Mouse (Mus musculus): ENCODE measurements around the gene Ptgds. TPM values are rescaled to one million over a fixed set of nuclear protein-coding genes. Genes with fewer than 3 reads are reported as not detected.

The Ptgds gene
- polyA plus RNA-seq, 1 experiment from 2014 or later, result 843 TPM

GRCm38 (mm10) chr2:25497846-25498575, 28.2 kb upstream of the Ptgds start:
- WGBS, result 63% methylated on average over 6 of the region's 6 CpGs
- Histone ChIP-seq H3K27me3 (replicated peaks) (no peaks in the 10 kb centered on the region), H3K9me3 (no peaks in the 10 kb centered on the region), H3K9ac (no peak overlapping the region), H3K4me2 (no peak overlapping the region), H3K4me3 (no peak overlapping the region), H3K36me3 (replicated peaks) (no peaks in the 10 kb centered on the region), H3K27ac (no peak overlapping the region), H3K4me1 (peaks cover 20% of the 10 kb centered on the region)
- no peak for ATAC-seq (replicated peaks)

DNA sequence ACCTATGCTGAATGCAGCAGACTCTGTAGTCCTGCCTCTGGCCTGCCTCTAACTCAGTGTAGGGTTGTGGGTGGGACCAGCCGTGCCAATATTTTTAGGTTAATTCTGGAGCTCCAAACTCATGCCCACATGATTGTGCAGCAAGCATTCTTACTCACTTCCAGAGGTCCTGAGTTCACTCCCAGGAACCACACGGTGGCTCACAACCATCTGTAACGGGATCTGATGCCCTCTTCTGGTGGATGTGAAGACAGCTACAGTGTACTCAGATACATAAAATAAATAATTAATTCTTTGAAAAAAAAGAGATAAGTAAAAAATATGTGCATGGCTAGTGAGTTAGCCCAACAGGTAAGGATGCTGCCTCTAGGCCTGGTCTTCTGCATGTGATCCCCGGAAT, 26.6 kb upstream of the Ptgds start:
- no peaks in the 10 kb centered on the region for H3K36me3 ChIP-seq (replicated peaks)
- peaks cover 9% of the 10 kb centered on the region for H3K4me1 ChIP-seq
- ATAC-seq (replicated peaks), result no peak
- 45% methylated on average over 4 of the region's 4 CpGs for WGBS
- no peaks in the 10 kb centered on the region for H3K9me3 ChIP-seq
- H3K4me3 ChIP-seq, result no peak overlapping the region
- H3K27ac ChIP-seq, result no peak overlapping the region
- H3K9ac ChIP-seq, result no peak overlapping the region
- H3K4me2 ChIP-seq, result no peak overlapping the region
- no peaks in the 10 kb centered on the region for H3K27me3 ChIP-seq (replicated peaks)

DNA sequence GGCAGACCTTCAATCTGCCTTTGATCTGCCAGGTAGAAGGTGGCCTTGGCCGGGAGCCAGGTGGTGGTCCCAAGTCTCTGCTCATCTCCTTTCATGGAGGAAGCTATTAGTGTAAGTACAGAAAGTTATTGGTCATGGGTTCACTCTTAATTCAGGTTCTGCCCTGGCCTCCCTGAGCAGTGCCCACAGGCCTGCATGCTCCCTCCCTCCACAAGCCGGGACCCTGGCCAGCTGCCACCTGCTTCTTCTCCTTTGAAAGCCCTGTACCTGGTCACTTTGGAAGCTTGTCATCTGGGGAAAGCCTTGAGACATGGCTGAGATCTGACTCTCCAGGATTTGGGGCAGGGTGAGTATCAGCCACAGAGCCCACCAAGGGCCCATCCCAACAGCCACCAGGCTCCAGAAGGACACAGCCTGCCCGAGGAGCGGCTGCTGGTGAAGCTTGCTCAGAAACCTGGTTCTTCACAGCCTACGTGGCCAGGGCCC, 23.7 kb upstream of the Ptgds start, which contains the start of gene Lcn12:
Lcn12 (minus strand) TSS at position 436 of the 486 bp plus-strand sequence.
- 90% methylated on average over 5 of the region's 5 CpGs for WGBS
- Histone ChIP-seq H3K4me1 (no peaks in the 10 kb centered on the region), H3K4me3 (no peak within 1 kb of the TSS), H3K27me3 (replicated peaks) (no peaks in the 10 kb centered on the region), H3K36me3 (replicated peaks) (no peaks in the 10 kb centered on the region), H3K27ac (no peak within 1 kb of the TSS), H3K9me3 (no peaks in the 10 kb centered on the region), H3K4me2 (no peak within 1 kb of the TSS), H3K9ac (no peak within 1 kb of the TSS)
- ATAC-seq (replicated peaks), result no peak

- Histone ChIP-seq H3K27me3 (replicated peaks) (no peaks in the 10 kb centered on the region), H3K36me3 (replicated peaks) (no peaks in the 10 kb centered on the region), H3K9me3 (no peaks in the 10 kb centered on the region), H3K27ac (no peak overlapping the region), H3K9ac (no peak overlapping the region), H3K4me1 (no peaks in the 10 kb centered on the region), H3K4me3 (no peak overlapping the region), H3K4me2 (no peak overlapping the region)
- WGBS, result 90% methylated on average over 5 of the region's 5 CpGs
- no peak for ATAC-seq (replicated peaks)
Observed at GRCm38 (mm10) chr2:25492988-25493387, 23.1 kb upstream of the Ptgds start.

DNA sequence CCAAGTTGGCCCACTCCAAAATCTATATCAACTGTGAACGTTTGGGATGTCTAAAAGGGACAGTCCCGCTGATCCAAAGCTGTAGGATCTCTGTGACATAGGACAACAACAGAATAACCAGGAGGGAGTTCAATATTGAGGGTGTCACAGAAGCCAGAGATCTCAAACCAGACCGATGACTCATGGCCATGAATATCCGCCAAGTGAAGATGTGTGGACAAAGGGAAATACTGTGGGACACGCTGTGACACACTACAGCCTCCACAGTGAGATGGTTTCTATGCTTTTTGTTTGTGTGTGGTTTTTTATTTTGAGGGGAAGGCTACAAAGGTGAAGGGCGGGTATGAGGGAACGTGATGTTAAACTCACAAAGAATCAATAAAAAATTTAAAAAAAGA, 18.8 kb upstream of the Ptgds start:
- no peaks in the 10 kb centered on the region for H3K36me3 ChIP-seq (replicated peaks)
- no peaks in the 10 kb centered on the region for H3K9me3 ChIP-seq
- WGBS, result 80% methylated on average over 7 of the region's 7 CpGs
- H3K4me3 ChIP-seq, result no peak overlapping the region
- no peak overlapping the region for H3K4me2 ChIP-seq
- H3K4me1 ChIP-seq, result no peaks in the 10 kb centered on the region
- ATAC-seq (replicated peaks), result no peak
- no peak overlapping the region for H3K9ac ChIP-seq
- no peak overlapping the region for H3K27ac ChIP-seq
- H3K27me3 ChIP-seq (replicated peaks), result no peaks in the 10 kb centered on the region

DNA sequence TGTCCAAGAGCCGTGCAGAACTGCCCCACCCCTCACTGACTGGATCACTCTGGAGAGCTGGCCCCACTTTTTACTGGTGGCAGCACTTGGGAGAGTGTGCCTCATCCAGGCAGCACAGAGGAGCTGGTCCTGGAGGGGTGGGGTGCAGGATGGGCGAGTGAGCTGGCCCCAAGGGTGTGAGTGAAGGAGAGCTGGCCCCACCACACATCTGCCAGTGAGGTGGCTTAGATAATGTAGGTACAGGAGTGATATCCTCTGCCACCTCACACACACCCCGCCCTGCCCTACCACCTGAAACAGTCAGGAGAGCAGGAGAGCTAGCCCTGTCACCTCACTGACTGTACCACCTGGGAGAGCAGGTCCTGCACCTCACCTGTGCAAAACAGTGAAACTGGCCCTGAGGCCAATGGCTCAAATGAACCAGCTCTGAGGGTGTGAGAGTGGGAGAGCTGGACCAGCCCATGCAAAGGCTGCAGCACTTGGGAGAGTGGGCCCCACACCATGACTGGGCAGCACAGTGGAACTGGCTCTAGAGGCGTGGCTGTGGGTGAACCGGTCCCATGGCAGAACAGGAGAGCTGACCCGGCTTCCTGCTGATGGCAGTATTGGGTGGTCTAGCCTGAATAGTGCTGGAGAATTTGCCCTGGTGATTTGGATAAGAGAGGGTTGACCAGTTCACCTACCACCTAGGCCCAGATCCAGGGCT, 18.3 kb upstream of the Ptgds start:
- H3K4me3 ChIP-seq, result no peak overlapping the region
- H3K9me3 ChIP-seq, result no peaks in the 10 kb centered on the region
- no peaks in the 10 kb centered on the region for H3K27me3 ChIP-seq (replicated peaks)
- no peak overlapping the region for H3K4me2 ChIP-seq
- H3K4me1 ChIP-seq, result no peaks in the 10 kb centered on the region
- H3K27ac ChIP-seq, result no peak overlapping the region
- 76% methylated on average over 6 of the region's 6 CpGs for WGBS
- no peak overlapping the region for H3K9ac ChIP-seq
- no peak for ATAC-seq (replicated peaks)
- H3K36me3 ChIP-seq (replicated peaks), result no peaks in the 10 kb centered on the region

- Histone ChIP-seq H3K36me3 (replicated peaks) (no peaks in the 10 kb centered on the region), H3K27me3 (replicated peaks) (no peaks in the 10 kb centered on the region), H3K27ac (no peak overlapping the region), H3K4me2 (no peak overlapping the region), H3K4me1 (no peaks in the 10 kb centered on the region), H3K9ac (no peak overlapping the region), H3K4me3 (no peak overlapping the region), H3K9me3 (no peaks in the 10 kb centered on the region)
- no peak for ATAC-seq (replicated peaks)
- 68% methylated on average over 11 of the region's 11 CpGs for WGBS
Observed at GRCm38 (mm10) chr2:25484901-25485647, 15.2 kb upstream of the Ptgds start.

DNA sequence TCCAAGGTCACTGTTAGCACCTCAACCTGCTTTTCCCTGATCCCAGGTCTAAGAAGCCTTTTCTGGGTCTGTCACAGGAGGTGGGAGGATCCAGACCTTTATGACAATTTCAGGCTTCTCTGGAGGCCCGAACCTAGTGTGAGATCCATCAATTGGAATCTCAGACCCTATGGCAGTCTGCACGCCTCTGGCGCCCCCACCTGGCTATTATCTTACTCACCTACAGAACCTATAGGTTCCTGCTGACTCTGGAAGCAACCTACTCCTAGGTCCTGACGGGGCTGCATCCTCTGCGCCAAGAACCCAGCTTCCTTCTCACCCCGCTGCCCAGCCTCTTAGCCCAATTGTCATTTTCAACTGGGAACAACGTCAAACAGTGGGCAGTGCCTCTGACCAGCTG, 13.1 kb upstream of the Ptgds start:
- ATAC-seq (replicated peaks), result no peak
- Histone ChIP-seq H3K36me3 (replicated peaks) (no peaks in the 10 kb centered on the region), H3K27ac (no peak overlapping the region), H3K9me3 (no peaks in the 10 kb centered on the region), H3K4me2 (no peak overlapping the region), H3K4me1 (no peaks in the 10 kb centered on the region), H3K27me3 (replicated peaks) (no peaks in the 10 kb centered on the region), H3K9ac (no peak overlapping the region), H3K4me3 (no peak overlapping the region)
- WGBS, result 33% methylated on average over 7 of the region's 7 CpGs

DNA sequence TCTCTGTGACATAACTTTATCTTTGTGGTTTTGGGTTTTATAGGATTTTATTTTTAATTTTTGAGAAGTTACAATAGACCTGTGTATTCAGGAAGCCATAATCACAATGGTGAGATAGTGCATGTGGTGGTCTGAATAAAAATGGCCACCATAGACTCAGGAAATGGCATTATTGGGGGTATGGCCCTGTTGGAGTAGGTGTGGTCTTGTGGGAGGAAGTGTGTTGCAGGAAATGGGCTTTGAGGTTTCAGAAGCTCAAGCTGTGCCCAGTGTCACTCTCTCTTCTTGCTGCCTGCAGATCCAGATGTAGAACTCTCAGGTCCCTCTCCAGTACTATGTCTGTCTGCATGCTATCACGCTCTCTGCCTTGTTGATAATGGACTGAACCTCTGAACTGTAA, 10.7 kb upstream of the Ptgds start:
- Histone ChIP-seq H3K9ac (no peak overlapping the region), H3K9me3 (no peaks in the 10 kb centered on the region), H3K4me1 (no peaks in the 10 kb centered on the region), H3K4me2 (no peak overlapping the region), H3K27ac (no peak overlapping the region), H3K27me3 (replicated peaks) (no peaks in the 10 kb centered on the region), H3K4me3 (no peak overlapping the region), H3K36me3 (replicated peaks) (no peaks in the 10 kb centered on the region)
- 93% methylated on average over 1 of the region's 1 CpGs for WGBS
- ATAC-seq (replicated peaks), result no peak

DNA sequence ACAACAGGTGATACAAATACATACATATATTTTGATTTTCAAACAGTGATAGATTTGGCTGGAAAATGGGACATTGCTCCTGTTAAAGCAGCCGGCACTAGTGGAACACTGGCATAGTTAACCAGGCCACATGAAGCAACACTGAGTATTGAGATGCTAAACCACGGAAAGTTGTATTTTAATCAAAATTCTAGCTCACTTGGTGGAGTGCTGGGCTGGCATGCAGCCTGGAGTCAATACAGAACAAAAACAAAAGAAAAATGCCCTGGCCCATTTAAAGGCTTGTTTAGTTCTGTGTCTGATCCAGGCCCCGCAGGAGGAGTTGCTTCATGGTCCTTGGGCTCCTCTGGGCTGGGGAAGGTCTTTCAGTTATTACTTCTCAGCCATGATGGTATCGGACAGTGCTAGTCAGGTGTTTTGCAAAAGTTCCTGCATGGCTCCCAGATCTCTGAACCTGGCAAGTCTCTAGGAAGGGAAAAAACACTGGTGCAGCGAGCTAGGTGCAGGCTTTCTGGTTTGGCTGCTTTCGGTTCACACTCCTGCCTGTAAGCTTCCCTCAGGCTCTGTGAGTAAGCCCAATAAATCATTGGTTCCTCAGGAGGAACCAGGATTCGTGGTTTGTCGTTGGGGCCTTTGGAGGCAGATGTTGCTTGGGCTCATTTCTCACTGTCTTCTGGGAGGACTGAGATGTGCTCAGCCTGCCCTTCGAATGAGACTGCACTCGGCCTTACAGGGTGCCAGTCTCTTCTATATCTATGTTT, 9.9 kb upstream of the Ptgds start:
- 69% methylated on average over 10 of the region's 10 CpGs for WGBS
- Histone ChIP-seq H3K9me3 (no peaks in the 10 kb centered on the region), H3K9ac (no peak overlapping the region), H3K4me2 (no peak overlapping the region), H3K4me3 (no peak overlapping the region), H3K4me1 (no peaks in the 10 kb centered on the region), H3K27ac (no peak overlapping the region), H3K27me3 (replicated peaks) (no peaks in the 10 kb centered on the region), H3K36me3 (replicated peaks) (no peaks in the 10 kb centered on the region)
- no peak for ATAC-seq (replicated peaks)

DNA sequence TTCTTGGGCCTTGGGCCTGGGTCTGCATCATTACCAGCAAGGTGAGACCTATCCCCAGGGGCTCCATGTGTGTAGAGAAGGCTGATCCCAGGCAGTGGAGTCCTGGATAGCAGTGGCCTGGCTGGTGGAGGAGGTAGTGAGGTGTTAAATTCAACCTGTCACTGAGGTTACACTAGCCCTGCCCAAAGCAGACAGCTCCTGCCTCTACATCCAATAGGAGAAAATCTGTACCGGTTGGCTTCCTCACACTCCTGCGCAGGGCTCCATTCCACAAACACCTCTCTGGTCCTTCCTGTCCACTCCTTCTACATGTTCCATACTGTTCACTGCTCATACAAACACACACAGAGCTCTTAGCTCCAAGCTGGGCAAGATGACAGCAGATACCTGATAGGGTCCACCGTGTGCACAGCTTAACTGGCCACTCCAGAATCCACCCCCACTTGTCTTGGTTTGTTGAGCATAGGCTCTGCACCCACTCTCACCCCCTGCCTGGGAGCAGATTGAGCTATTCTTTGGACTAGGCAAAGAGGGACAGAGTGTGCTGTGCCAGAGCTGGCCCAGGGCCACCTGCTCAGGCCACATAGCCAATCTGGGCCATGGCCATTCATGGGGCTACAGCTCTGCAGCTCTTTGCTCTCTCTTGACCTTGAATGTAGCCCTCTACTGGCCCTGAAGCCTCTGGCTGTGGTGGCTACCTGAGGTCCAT, 8.3 kb upstream of the Ptgds start:
- H3K27ac ChIP-seq, result no peak overlapping the region
- H3K4me1 ChIP-seq, result no peaks in the 10 kb centered on the region
- 84% methylated on average over 3 of the region's 3 CpGs for WGBS
- no peak overlapping the region for H3K4me2 ChIP-seq
- no peak for ATAC-seq (replicated peaks)
- H3K36me3 ChIP-seq (replicated peaks), result no peaks in the 10 kb centered on the region
- H3K9me3 ChIP-seq, result no peaks in the 10 kb centered on the region
- H3K4me3 ChIP-seq, result no peak overlapping the region
- no peaks in the 10 kb centered on the region for H3K27me3 ChIP-seq (replicated peaks)
- no peak overlapping the region for H3K9ac ChIP-seq
